Mouse (Mus musculus): Measurements from ENCODE around the gene Lrig3. TPM values are rescaled to one million over a fixed set of nuclear protein-coding genes. Genes with fewer than 3 reads are reported as not detected.

Lrig3 gene
- polyA plus RNA-seq, 1 experiment from 2014 or later = 12.1 TPM

GRCm38 (mm10) chr10:125948842-125949474, 17.0 kb upstream of the Lrig3 start:
- Histone ChIP-seq H3K4me2 (peak overlapping the region; percentile 51), H3K27me3 (ENCODE audit: insufficient read depth, low read length) (no peaks in the 10 kb centered on the region), H3K9ac (peak overlapping the region; percentile 30; the same call in 1 of the 2 replicates), H3K36me3 (ENCODE audit: insufficient read depth) (no peaks in the 10 kb centered on the region), H3K27ac (ENCODE audit: low read depth) (no peak overlapping the region), H3K4me1 (ENCODE audit: insufficient read depth) (peaks cover 4% of the 10 kb centered on the region; the same call in 1 of the 2 replicates), H3K4me3 (ENCODE audit: low read depth, low read length) (peak overlapping the region; percentile 12; the same call in 1 of the 2 replicates), H3K9me3 (ENCODE audit: low read depth, low read length) (no peaks in the 10 kb centered on the region)
- 21% methylated on average over 15 of the region's 15 CpGs for WGBS
- no peak for TF ChIP-seq CTCF (IDR thresholded peaks at IDR 0.05; ENCODE audit: low read depth)
- DNase-seq (peak; percentile 77), ATAC-seq (ENCODE audit: insufficient read depth) (peak; percentile 57)

- ATAC-seq (ENCODE audit: insufficient read depth) = no peak
- Histone ChIP-seq H3K4me2 (no peak overlapping the region), H3K36me3 (ENCODE audit: insufficient read depth) (no peaks in the 10 kb centered on the region), H3K9me3 (ENCODE audit: low read depth, low read length) (no peaks in the 10 kb centered on the region), H3K27me3 (ENCODE audit: insufficient read depth, low read length) (no peaks in the 10 kb centered on the region), H3K9ac (no peak overlapping the region), H3K4me1 (ENCODE audit: insufficient read depth) (peaks cover 8% of the 10 kb centered on the region; the same call in 1 of the 2 replicates), H3K27ac (ENCODE audit: low read depth) (no peak overlapping the region), H3K4me3 (ENCODE audit: low read depth, low read length) (no peak overlapping the region)
- no peak for DNase-seq
- WGBS = 24% methylated on average over 5 of the region's 5 CpGs
- TF ChIP-seq CTCF (IDR thresholded peaks at IDR 0.05; ENCODE audit: low read depth) = no peak
Observed at GRCm38 (mm10) chr10:125951633-125952032, 14.3 kb upstream of the Lrig3 start.

DNA sequence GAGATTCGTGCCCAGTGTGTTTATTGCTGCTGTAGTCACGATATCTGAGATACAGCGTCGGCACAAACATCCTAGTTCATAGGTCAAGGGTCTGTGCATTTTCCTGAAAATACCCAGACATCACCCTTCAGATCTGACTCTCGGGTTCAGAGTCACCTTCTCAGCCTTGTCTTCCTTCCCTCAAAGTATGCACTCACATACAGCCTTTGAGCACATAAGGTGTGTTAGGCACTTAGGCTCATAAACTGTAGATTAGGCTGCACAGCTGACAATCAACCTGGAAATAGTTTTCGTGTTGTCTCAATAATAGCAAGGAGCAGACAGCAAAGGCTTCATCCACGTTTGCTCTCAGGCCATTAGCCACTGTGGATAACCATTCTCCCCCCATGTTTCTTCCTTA, 11.6 kb upstream of the Lrig3 start:
- Histone ChIP-seq H3K9me3 (ENCODE audit: low read depth, low read length) (no peaks in the 10 kb centered on the region), H3K9ac (no peak overlapping the region), H3K4me2 (no peak overlapping the region), H3K4me3 (ENCODE audit: low read depth, low read length) (no peak overlapping the region), H3K36me3 (ENCODE audit: insufficient read depth) (no peaks in the 10 kb centered on the region), H3K27ac (ENCODE audit: low read depth) (no peak overlapping the region), H3K27me3 (ENCODE audit: insufficient read depth, low read length) (no peaks in the 10 kb centered on the region), H3K4me1 (ENCODE audit: insufficient read depth) (peaks cover 8% of the 10 kb centered on the region; the same call in 1 of the 2 replicates)
- no peak for ATAC-seq (ENCODE audit: insufficient read depth)
- no peak for DNase-seq
- 44% methylated on average over 7 of the region's 7 CpGs for WGBS
- TF ChIP-seq CTCF (IDR thresholded peaks at IDR 0.05; ENCODE audit: low read depth) = no peak

GRCm38 (mm10) chr10:125954747-125955530, 11.0 kb upstream of the Lrig3 start:
- Histone ChIP-seq H3K9ac (no peak overlapping the region), H3K36me3 (ENCODE audit: insufficient read depth) (no peaks in the 10 kb centered on the region), H3K4me3 (ENCODE audit: low read depth, low read length) (no peak overlapping the region), H3K9me3 (ENCODE audit: low read depth, low read length) (no peaks in the 10 kb centered on the region), H3K27ac (ENCODE audit: low read depth) (no peak overlapping the region), H3K4me2 (no peak overlapping the region), H3K4me1 (ENCODE audit: insufficient read depth) (peaks cover 5% of the 10 kb centered on the region; the same call in 1 of the 2 replicates), H3K27me3 (ENCODE audit: insufficient read depth, low read length) (0 out of 2 replicates have a peak, but pooled peaks cover 5% of the 10 kb centered on the region)
- WGBS = 58% methylated on average over 12 of the region's 12 CpGs
- peak; percentile 60; the same call in 1 of the 2 replicates for ATAC-seq (ENCODE audit: insufficient read depth)
- DNase-seq = no peak
- TF ChIP-seq CTCF (IDR thresholded peaks at IDR 0.05; ENCODE audit: low read depth) = no peak

GRCm38 (mm10) chr10:125961411-125962107, 4.4 kb upstream of the Lrig3 start:
- peak; percentile 14; the same call in 1 of the 2 replicates for ATAC-seq (ENCODE audit: insufficient read depth)
- no peaks in the 10 kb centered on the region for H3K9me3 ChIP-seq (ENCODE audit: low read depth, low read length)
- DNase-seq = peak; percentile 59
- H3K4me1 ChIP-seq (ENCODE audit: insufficient read depth) = no peaks in the 10 kb centered on the region
- no peaks in the 10 kb centered on the region for H3K36me3 ChIP-seq (ENCODE audit: insufficient read depth)
- H3K9ac ChIP-seq = no peak overlapping the region
- H3K4me3 ChIP-seq (ENCODE audit: low read depth, low read length) = no peak overlapping the region
- peak overlapping the region; percentile 44 for H3K27ac ChIP-seq (ENCODE audit: low read depth)
- H3K4me2 ChIP-seq = peak overlapping the region; percentile 18; the same call in 1 of the 2 replicates
- 0 out of 2 replicates have a peak, but pooled peaks cover 5% of the 10 kb centered on the region for H3K27me3 ChIP-seq (ENCODE audit: insufficient read depth, low read length)
- TF ChIP-seq CTCF (IDR thresholded peaks at IDR 0.05; ENCODE audit: low read depth) = no peak
- WGBS = 10% methylated on average over 9 of the region's 9 CpGs

DNA sequence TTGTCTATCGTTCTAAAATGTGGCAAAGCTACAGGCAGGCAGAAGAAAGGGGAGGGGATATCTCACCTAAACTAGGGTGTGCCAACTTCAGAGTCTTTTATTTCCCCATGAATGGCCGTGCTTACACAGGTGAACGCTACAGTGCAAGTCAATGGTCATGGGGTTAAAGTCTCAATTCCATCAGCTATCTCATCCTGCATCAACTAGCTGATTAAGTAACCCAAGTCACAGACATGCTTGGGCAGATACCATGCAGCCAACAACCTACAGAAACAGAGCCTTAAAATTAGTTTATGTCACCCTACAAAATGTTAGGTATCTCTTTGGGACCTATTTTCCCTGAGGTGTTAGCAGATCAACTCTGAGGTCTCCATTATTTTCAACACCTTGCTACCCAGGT, 1.3 kb upstream of the Lrig3 start:
- no peak for DNase-seq
- no peaks in the 10 kb centered on the region for H3K4me1 ChIP-seq (ENCODE audit: insufficient read depth)
- H3K4me2 ChIP-seq = no peak overlapping the region
- H3K27ac ChIP-seq (ENCODE audit: low read depth) = no peak overlapping the region
- H3K9ac ChIP-seq = no peak overlapping the region
- 0 out of 2 replicates have a peak, but pooled peaks cover 2% of the 10 kb centered on the region for H3K27me3 ChIP-seq (ENCODE audit: insufficient read depth, low read length)
- TF ChIP-seq CTCF (IDR thresholded peaks at IDR 0.05; ENCODE audit: low read depth) = no peak
- no peaks in the 10 kb centered on the region for H3K36me3 ChIP-seq (ENCODE audit: insufficient read depth)
- WGBS = 86% methylated on average over 3 of the region's 3 CpGs
- H3K4me3 ChIP-seq (ENCODE audit: low read depth, low read length) = no peak overlapping the region
- no peak for ATAC-seq (ENCODE audit: insufficient read depth)
- H3K9me3 ChIP-seq (ENCODE audit: low read depth, low read length) = no peaks in the 10 kb centered on the region
